Mouse (Mus musculus): ENCODE data around the gene Foxn1.

DNA sequence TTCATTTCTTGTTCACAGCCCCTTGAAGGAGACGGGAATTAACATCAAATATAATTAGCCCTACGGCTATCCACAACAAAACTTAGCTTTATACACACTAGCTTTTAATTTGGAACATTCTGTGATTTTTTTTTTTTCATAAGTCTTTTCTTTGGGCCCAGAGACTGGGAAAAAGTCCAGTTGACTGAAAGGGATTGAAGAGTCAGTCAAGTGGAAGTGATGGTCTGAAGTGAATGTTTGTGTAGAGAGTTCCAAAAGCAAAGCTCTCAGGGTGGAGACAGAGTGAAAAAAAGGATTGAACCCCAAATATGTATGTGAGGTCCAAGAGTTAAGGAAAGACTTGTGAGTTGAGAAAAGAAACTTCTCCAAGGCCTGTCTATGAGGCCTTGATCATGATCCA, 67.9 kb downstream of the Foxn1 start:
- no peak for TF ChIP-seq FLI1 (IDR thresholded peaks at IDR 0.05; ENCODE audit: low read length)
- no peak for TF ChIP-seq GATA1 (IDR thresholded peaks at IDR 0.05; ENCODE audit: borderline replicate concordance, low read length)
